Mouse (Mus musculus): Measurements from ENCODE around the gene Ccdc126. TPM values are rescaled to one million over a fixed set of nuclear protein-coding genes. Genes with fewer than 3 reads are reported as not detected.

Gene Ccdc126
- 8.4 and 11.9 TPM in 2 replicates for polyA plus RNA-seq (2014; fragmentation: Nextera tagmentation; extraction: Ambion mirVana)

DNA sequence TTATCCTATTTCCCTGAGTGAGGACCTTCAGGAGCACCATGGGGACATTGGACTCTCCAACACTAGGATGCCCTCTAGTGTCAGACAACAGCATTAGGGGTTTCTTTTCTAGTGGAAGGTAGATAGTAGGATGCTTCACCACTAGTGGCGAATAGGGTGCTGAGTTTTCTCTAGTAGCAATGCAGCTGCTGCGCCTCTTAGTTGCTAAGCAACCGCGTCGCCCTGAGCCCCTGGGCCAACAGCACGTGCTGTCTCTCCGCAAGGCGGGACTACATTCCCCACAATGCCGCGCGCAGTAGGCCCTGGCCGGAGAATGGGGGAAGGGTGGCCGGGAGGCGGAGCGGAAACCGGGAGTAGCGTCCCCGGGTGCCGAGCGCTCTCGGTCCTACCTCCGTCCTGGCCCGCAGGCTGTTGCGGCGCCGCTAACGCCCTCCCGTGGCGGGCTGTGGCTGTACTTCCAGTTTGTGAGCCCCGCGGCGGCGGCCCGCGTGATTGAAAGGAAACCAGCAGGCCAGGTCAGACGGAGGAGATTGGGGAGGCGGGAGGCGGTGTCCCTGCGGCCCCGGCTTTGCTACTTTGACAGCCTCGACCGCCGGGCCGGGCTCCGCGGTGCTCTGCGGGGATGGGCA lies at the start of gene Ccdc126:
Gene Ccdc126, plus strand, starts transcription at position 309 of the 629 bp plus-strand sequence.
- peak within 1 kb of the TSS; percentile 59 for H3K4me3 ChIP-seq (ENCODE audit: low read length)
- WGBS: under 1% methylated on average over 47 of the region's 47 CpGs
- no peaks in the 10 kb centered on the region for H3K27me3 ChIP-seq (ENCODE audit: control insufficient read depth, insufficient read depth, low read length)
- H3K27ac ChIP-seq (ENCODE audit: low read depth, low read length): peak within 1 kb of the TSS; percentile 25
- peak within 1 kb of the TSS; percentile 64 for H3K4me2 ChIP-seq (replicated peaks; ENCODE audit: low read depth, low read length)
- no peaks in the 10 kb centered on the region for H3K36me3 ChIP-seq (ENCODE audit: control insufficient read depth, insufficient read depth, low read length)
- H3K9ac ChIP-seq (ENCODE audit: low read depth, low read length): peak within 1 kb of the TSS; percentile 79
- ATAC-seq (ENCODE audit: low FRiP score, low TSS enrichment): peak; percentile 100
- peaks cover 11% of the 10 kb centered on the region; the same call in 1 of the 2 replicates for H3K4me1 ChIP-seq (ENCODE audit: control insufficient read depth, insufficient read depth, low read length)
- H3K9me3 ChIP-seq (ENCODE audit: control insufficient read depth, low read length): no peaks in the 10 kb centered on the region

DNA sequence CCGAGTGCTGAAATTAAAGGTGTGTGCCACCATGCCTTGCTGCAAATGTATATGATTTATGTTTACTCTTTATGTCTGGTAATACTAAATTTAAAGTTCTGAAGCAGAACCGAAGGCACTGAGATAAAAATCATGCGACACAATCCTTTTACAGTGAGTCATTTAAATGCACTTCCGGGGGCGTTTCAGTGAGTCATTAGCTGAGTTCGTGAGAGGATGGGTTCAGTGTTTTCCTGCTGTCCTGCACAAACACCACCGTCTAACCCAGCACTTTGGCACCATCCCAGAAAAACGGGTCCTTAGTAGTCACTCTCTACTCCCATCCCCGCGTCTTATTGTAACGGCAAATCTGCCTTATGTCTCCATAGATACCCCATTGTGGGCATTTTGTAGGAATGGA lies 49.2 kb upstream of the Ccdc126 start:
- H3K9me3 ChIP-seq (ENCODE audit: control insufficient read depth, low read length): no peaks in the 10 kb centered on the region
- no peak overlapping the region for H3K27ac ChIP-seq (ENCODE audit: low read depth, low read length)
- no peaks in the 10 kb centered on the region for H3K4me1 ChIP-seq (ENCODE audit: control insufficient read depth, insufficient read depth, low read length)
- no peak overlapping the region for H3K9ac ChIP-seq (ENCODE audit: low read depth, low read length)
- no peak for ATAC-seq (ENCODE audit: low FRiP score, low TSS enrichment)
- WGBS: 54% methylated on average over 11 of the region's 11 CpGs
- no peaks in the 10 kb centered on the region for H3K36me3 ChIP-seq (ENCODE audit: control insufficient read depth, insufficient read depth, low read length)
- H3K4me3 ChIP-seq (ENCODE audit: low read length): no peak overlapping the region
- H3K27me3 ChIP-seq (ENCODE audit: control insufficient read depth, insufficient read depth, low read length): no peaks in the 10 kb centered on the region
- H3K4me2 ChIP-seq (replicated peaks; ENCODE audit: low read depth, low read length): no peak overlapping the region

DNA sequence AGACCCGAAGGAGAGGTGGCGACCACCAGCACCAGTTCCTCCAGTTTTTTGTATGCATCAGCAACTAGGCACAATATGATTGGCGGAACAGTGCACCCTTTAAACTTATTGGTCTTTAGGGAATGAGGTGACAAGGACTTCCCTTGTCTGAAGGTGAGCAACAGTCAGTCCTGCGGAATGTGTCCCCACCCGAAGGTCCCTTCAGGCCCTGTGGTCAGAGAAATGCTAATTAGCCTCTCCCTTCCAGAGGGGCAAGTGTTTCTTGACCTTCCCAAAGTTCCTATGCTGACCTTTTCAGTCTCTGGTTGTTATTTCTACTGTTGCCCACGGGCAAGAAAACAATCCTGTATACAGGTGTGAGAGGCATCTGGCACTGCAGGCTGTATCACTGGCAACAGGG lies 47.3 kb upstream of the Ccdc126 start:
- WGBS: 75% methylated on average over 6 of the region's 6 CpGs
- no peaks in the 10 kb centered on the region for H3K4me1 ChIP-seq (ENCODE audit: control insufficient read depth, insufficient read depth, low read length)
- H3K27ac ChIP-seq (ENCODE audit: low read depth, low read length): no peak overlapping the region

DNA sequence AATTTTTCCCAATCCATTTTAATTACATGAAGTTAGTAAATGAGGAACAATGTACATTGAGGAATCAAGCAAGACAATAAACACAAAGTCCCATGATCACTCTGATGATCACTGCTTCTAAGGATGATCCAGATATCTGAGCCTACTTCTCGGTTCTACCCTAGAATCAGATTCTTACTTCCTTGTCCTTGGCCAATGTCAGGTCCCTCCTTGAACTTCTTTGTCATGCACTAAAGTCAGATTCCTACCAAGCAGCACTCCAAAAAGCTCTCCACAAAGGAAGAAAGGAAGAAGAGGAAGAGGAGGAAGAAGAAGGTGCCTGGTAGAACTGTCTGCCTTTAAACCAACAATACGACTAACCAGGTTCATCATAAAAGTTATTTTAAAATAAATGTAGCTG lies 46.2 kb upstream of the Ccdc126 start:
- Histone ChIP-seq H3K27me3 (ENCODE audit: control insufficient read depth, insufficient read depth, low read length) (no peaks in the 10 kb centered on the region), H3K4me3 (ENCODE audit: low read length) (no peak overlapping the region), H3K9me3 (ENCODE audit: control insufficient read depth, low read length) (no peaks in the 10 kb centered on the region), H3K36me3 (ENCODE audit: control insufficient read depth, insufficient read depth, low read length) (no peaks in the 10 kb centered on the region), H3K4me2 (replicated peaks; ENCODE audit: low read depth, low read length) (no peak overlapping the region), H3K27ac (ENCODE audit: low read depth, low read length) (no peak overlapping the region), H3K4me1 (ENCODE audit: control insufficient read depth, insufficient read depth, low read length) (no peaks in the 10 kb centered on the region), H3K9ac (ENCODE audit: low read depth, low read length) (no peak overlapping the region)
- no peak for ATAC-seq (ENCODE audit: low FRiP score, low TSS enrichment)
- 93% methylated on average over 2 of the region's 2 CpGs for WGBS

More for the DNA sequence above, 47.3 kb upstream of the Ccdc126 start:
- H3K36me3 ChIP-seq (ENCODE audit: control insufficient read depth, insufficient read depth, low read length): no peaks in the 10 kb centered on the region
- H3K9me3 ChIP-seq (ENCODE audit: control insufficient read depth, low read length): no peaks in the 10 kb centered on the region
- no peak overlapping the region for H3K9ac ChIP-seq (ENCODE audit: low read depth, low read length)
- ATAC-seq (ENCODE audit: low FRiP score, low TSS enrichment): no peak
- no peaks in the 10 kb centered on the region for H3K27me3 ChIP-seq (ENCODE audit: control insufficient read depth, insufficient read depth, low read length)
- H3K4me3 ChIP-seq (ENCODE audit: low read length): no peak overlapping the region
- no peak overlapping the region for H3K4me2 ChIP-seq (replicated peaks; ENCODE audit: low read depth, low read length)

DNA sequence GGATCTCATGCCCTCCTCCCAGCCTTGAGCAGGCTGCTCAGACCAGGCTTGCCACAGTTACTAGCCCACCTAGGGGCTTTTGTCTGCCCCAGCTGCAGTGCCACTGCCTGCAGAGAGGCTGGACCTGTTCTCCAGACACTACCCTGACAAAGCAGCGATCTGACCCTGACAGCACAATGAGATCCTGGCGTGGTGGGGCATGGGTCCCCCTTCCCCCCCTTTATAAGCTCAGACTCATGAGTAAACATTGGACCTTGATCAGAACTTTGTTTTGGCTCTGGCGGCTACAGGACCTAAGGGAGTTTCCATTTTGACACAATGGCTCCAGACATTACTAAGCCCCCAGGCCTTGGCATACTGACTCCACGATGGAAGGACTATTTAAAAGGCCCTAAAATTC lies 45.1 kb upstream of the Ccdc126 start:
- no peaks in the 10 kb centered on the region for H3K4me1 ChIP-seq (ENCODE audit: control insufficient read depth, insufficient read depth, low read length)
- H3K27me3 ChIP-seq (ENCODE audit: control insufficient read depth, insufficient read depth, low read length): no peaks in the 10 kb centered on the region
- no peak overlapping the region for H3K27ac ChIP-seq (ENCODE audit: low read depth, low read length)
- no peaks in the 10 kb centered on the region for H3K9me3 ChIP-seq (ENCODE audit: control insufficient read depth, low read length)
- H3K9ac ChIP-seq (ENCODE audit: low read depth, low read length): no peak overlapping the region
- no peak for ATAC-seq (ENCODE audit: low FRiP score, low TSS enrichment)
- no peak overlapping the region for H3K4me3 ChIP-seq (ENCODE audit: low read length)
- no peak overlapping the region for H3K4me2 ChIP-seq (replicated peaks; ENCODE audit: low read depth, low read length)
- H3K36me3 ChIP-seq (ENCODE audit: control insufficient read depth, insufficient read depth, low read length): no peaks in the 10 kb centered on the region
- 48% methylated on average over 4 of the region's 4 CpGs for WGBS

DNA sequence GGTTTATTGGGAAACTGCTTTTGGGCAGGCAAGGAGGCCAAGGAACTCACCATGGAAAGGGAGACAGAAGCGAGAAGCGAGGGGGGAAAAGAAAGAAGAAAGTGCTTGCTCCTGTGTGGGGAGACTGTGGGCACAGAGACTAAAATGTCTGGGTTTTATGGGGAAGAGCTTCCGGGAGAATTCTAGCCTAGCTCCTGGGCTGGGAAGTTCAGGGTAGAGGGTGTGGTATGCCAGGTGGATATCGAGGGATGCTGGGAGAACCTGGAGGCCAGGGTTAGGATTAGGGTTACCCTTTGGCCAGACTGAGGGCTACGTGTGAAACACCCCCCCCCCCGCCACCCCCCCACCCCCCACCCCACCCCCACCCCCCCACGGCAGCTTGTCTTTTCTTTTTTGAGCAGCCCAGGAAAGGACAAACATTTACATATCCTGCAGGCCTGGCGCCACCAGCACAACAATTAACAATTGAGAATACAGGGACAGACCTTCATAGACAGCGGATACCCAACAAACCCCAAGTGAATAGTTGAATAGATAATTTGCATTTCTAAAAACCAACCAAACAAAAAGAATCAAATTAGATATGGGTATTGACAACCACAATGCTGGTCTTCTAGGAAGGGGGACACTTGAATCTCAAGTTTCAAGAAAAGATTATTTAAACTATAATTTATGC lies 44.5 kb upstream of the Ccdc126 start:
- H3K27ac ChIP-seq (ENCODE audit: low read depth, low read length): no peak overlapping the region
- H3K4me1 ChIP-seq (ENCODE audit: control insufficient read depth, insufficient read depth, low read length): no peaks in the 10 kb centered on the region
- no peaks in the 10 kb centered on the region for H3K27me3 ChIP-seq (ENCODE audit: control insufficient read depth, insufficient read depth, low read length)
- no peaks in the 10 kb centered on the region for H3K9me3 ChIP-seq (ENCODE audit: control insufficient read depth, low read length)
- no peaks in the 10 kb centered on the region for H3K36me3 ChIP-seq (ENCODE audit: control insufficient read depth, insufficient read depth, low read length)
- ATAC-seq (ENCODE audit: low FRiP score, low TSS enrichment): no peak
- H3K4me2 ChIP-seq (replicated peaks; ENCODE audit: low read depth, low read length): no peak overlapping the region
- WGBS: 64% methylated on average over 9 of the region's 9 CpGs
- no peak overlapping the region for H3K4me3 ChIP-seq (ENCODE audit: low read length)
- no peak overlapping the region for H3K9ac ChIP-seq (ENCODE audit: low read depth, low read length)

DNA sequence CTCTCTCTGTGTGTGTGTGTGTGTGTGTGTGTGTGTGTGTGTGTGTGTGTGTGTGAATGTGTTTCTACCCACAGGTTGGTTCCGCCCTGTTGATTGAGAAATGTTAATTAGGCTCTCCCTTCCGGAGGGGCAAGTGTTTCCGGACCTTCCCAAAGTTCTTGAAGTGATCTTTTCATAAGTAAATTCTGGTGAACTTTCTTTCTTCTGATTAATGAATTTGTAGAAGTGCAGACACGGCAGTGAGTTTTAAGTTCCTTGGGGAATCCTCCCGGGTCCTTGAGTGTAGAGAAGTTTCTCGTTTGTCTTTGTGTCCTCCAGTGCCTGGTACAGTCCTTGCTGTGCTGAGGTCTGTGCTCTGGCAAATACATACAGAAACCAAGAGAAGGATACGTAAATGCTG lies 43.8 kb upstream of the Ccdc126 start:
- no peak overlapping the region for H3K4me2 ChIP-seq (replicated peaks; ENCODE audit: low read depth, low read length)
- 81% methylated on average over 7 of the region's 7 CpGs for WGBS
- H3K36me3 ChIP-seq (ENCODE audit: control insufficient read depth, insufficient read depth, low read length): no peaks in the 10 kb centered on the region
- H3K4me1 ChIP-seq (ENCODE audit: control insufficient read depth, insufficient read depth, low read length): no peaks in the 10 kb centered on the region
- H3K9ac ChIP-seq (ENCODE audit: low read depth, low read length): no peak overlapping the region
- H3K27me3 ChIP-seq (ENCODE audit: control insufficient read depth, insufficient read depth, low read length): no peaks in the 10 kb centered on the region
- H3K9me3 ChIP-seq (ENCODE audit: control insufficient read depth, low read length): no peaks in the 10 kb centered on the region
- H3K4me3 ChIP-seq (ENCODE audit: low read length): no peak overlapping the region
- no peak for ATAC-seq (ENCODE audit: low FRiP score, low TSS enrichment)
- no peak overlapping the region for H3K27ac ChIP-seq (ENCODE audit: low read depth, low read length)

DNA sequence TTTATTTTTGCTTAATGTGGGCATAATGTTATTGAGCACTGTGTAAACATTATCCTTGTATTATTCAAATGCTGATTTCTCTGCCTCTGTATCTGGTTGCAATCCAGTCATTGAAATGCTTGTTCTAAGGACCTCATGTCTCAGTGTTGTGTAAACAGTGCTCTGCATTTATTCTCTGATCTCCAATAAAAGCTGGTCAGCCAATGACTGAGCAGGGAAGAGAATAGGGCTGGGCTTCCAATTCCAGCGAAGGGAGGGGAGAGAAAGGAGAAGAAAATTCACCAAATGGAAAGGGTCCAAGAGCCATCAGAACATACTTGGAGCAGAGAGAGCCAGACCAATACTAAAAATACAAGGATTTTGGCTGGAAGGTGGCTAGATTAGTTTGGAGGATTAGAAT lies 38.1 kb upstream of the Ccdc126 start:
- 45% methylated on average over 1 of the region's 1 CpGs for WGBS
- no peak overlapping the region for H3K9ac ChIP-seq (ENCODE audit: low read depth, low read length)
- no peak overlapping the region for H3K27ac ChIP-seq (ENCODE audit: low read depth, low read length)
- H3K27me3 ChIP-seq (ENCODE audit: control insufficient read depth, insufficient read depth, low read length): no peaks in the 10 kb centered on the region
- no peak overlapping the region for H3K4me2 ChIP-seq (replicated peaks; ENCODE audit: low read depth, low read length)
- no peaks in the 10 kb centered on the region for H3K36me3 ChIP-seq (ENCODE audit: control insufficient read depth, insufficient read depth, low read length)
- H3K4me1 ChIP-seq (ENCODE audit: control insufficient read depth, insufficient read depth, low read length): no peaks in the 10 kb centered on the region
- no peaks in the 10 kb centered on the region for H3K9me3 ChIP-seq (ENCODE audit: control insufficient read depth, low read length)
- ATAC-seq (ENCODE audit: low FRiP score, low TSS enrichment): no peak
- no peak overlapping the region for H3K4me3 ChIP-seq (ENCODE audit: low read length)

DNA sequence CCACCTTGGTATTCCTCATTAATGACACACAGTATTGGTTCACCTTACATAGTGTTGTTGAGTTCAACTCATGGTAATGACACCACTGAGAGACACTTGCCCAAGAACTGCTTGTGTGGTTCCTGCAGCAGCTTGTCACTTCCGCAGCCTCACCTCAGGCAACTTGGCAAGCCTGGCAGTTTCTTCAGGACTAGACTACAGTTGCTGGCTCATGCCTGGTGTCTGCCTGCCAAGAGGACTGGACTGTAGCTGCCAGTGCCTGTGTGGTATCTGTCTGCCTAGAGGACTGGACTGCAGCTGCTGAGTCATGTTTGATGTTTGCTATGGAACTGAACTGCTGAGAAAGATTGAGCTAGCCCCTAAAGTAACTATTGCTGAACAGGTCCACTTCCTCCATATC lies 37.0 kb upstream of the Ccdc126 start:
- no peak overlapping the region for H3K9ac ChIP-seq (ENCODE audit: low read depth, low read length)
- no peak overlapping the region for H3K27ac ChIP-seq (ENCODE audit: low read depth, low read length)
- H3K4me3 ChIP-seq (ENCODE audit: low read length): no peak overlapping the region
- no peaks in the 10 kb centered on the region for H3K4me1 ChIP-seq (ENCODE audit: control insufficient read depth, insufficient read depth, low read length)
- H3K4me2 ChIP-seq (replicated peaks; ENCODE audit: low read depth, low read length): no peak overlapping the region
- no peaks in the 10 kb centered on the region for H3K9me3 ChIP-seq (ENCODE audit: control insufficient read depth, low read length)
- no peaks in the 10 kb centered on the region for H3K27me3 ChIP-seq (ENCODE audit: control insufficient read depth, insufficient read depth, low read length)
- ATAC-seq (ENCODE audit: low FRiP score, low TSS enrichment): no peak
- 93% methylated on average over 1 of the region's 1 CpGs for WGBS
- no peaks in the 10 kb centered on the region for H3K36me3 ChIP-seq (ENCODE audit: control insufficient read depth, insufficient read depth, low read length)

Data from kidney, embryonic 14.5 days (tissue).